Mouse (Mus musculus) liver, adult 2 months (tissue): ENCODE data around the gene Tmcc3. TPM values are rescaled to one million over a fixed set of nuclear protein-coding genes. Genes with fewer than 3 reads are reported as not detected.
A peak's percentile ranks its signal among the peaks of the same experiment; 100 is the strongest.

ENCODE experiments used
- DNase-seq: peaks from one replicate; pipeline ENCODE4 v3.0.0-alpha.2; 2011; ENCODE audit warnings: low read depth, low spot score; ENCODE audit errors: extremely low read depth
- H3K27ac ChIP-seq: fragments of 200-500 bp; replicated peaks from 2 replicates; pipeline ENCODE4 v1.5.1; 2012; ENCODE audit warnings: low read depth, mild to moderate bottlenecking, control low read depth, inconsistent platforms, low read length; ENCODE audit not compliant: insufficient read depth
- H3K27me3 ChIP-seq: fragments of 200-500 bp; 2 replicates; pipeline ENCODE4 v1.6.1; 2012; ENCODE audit warnings: mild to moderate bottlenecking, moderate library complexity, low read length, inconsistent platforms; ENCODE audit not compliant: control insufficient read depth, insufficient read depth
- H3K36me3 ChIP-seq: fragments of 200-500 bp; 2 replicates; pipeline ENCODE4 v1.6.1; 2012; ENCODE audit warnings: low read length, inconsistent platforms; ENCODE audit not compliant: control insufficient read depth, insufficient read depth
- H3K4me1 ChIP-seq: fragments of 200-500 bp; 2 replicates; pipeline ENCODE4 v1.6.1; 2011; ENCODE audit warnings: low read length; ENCODE audit not compliant: control insufficient read depth, insufficient read depth
- H3K4me3 ChIP-seq: fragments of 200-500 bp; 2 replicates; pipeline ENCODE4 v1.5.1; 2011; ENCODE audit warnings: low read depth, mild to moderate bottlenecking, control low read depth, low read length, moderate library complexity; ENCODE audit not compliant: insufficient read depth
- H3K79me2 ChIP-seq: fragments of 200-500 bp; 2 replicates; pipeline ENCODE4 v1.6.1; 2012; ENCODE audit warnings: inconsistent platforms, mild to moderate bottlenecking, low read length, moderate library complexity; ENCODE audit not compliant: control insufficient read depth, insufficient read depth
- H3K9ac ChIP-seq: fragments of 200-500 bp; 2 replicates; pipeline ENCODE4 v1.6.1; 2012; ENCODE audit warnings: low read depth, mild to moderate bottlenecking, control low read depth, inconsistent platforms, low read length
- CTCF ChIP-seq: fragments of 200-500 bp; IDR thresholded peaks from 2 replicates; pipeline ENCODE4 v1.5.1; 2011; ENCODE audit warnings: low read depth, low read length, control low read depth
- POLR2A ChIP-seq: fragments of 200-500 bp; IDR thresholded peaks from 2 replicates; pipeline ENCODE4 v1.6.1; 2011; ENCODE audit warnings: low read length, control low read depth; ENCODE audit not compliant: insufficient read depth; ENCODE audit errors: extremely low read depth
- WGBS: fragments of 180-500 bp; shearing (Covaris S2); methylation state at CpG from one replicate; pipeline ENCODE4 v1.1.7; 2018; 5-methylcytosine and 5-hydroxymethylcytosine counted together
- polyA plus RNA-seq: library from polyadenylated mRNA; depleted of rRNA; stranded (reverse); fragments of >200 nt; gene quantifications from 2 replicates; pipeline ENCODE4 v1.2.3, GENCODE M21; 2012
- total RNA-seq: library from RNA; depleted of rRNA; stranded (reverse); fragments of >200 nt; gene quantifications from 2 replicates; pipeline ENCODE4 v1.2.3, GENCODE M21; 2014

Tmcc3 gene
- total and polyA plus RNA-seq, 2 experiments = 3.2 to 7.9 TPM

DNA sequence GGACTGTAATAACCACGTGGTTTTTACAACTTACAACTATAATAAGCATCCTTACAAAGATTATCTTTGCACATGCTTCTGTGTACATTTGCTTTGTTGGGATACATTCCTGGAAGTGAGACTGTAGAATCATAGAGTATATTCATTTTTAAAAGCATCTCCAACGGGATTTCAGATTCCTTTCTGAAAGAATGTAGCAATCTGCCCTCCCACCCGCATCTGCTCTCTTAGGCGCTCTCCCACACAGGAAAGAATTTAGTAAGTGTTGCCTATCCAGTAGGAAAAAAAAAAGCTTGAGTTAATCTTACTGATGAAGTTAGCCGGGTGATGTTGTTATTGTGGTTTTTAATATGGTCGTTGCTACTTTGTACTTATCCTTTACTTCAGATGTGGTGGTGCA lies 97.9 kb downstream of the Tmcc3 start:
- TF ChIP-seq CTCF (no peak), POLR2A (no peak)
- Histone ChIP-seq H3K9ac (no peak overlapping the region), H3K36me3 (no peaks in the 10 kb centered on the region), H3K4me3 (no peak overlapping the region), H3K27me3 (no peaks in the 10 kb centered on the region), H3K27ac (no peak overlapping the region), H3K79me2 (no peaks in the 10 kb centered on the region), H3K4me1 (peaks cover 8% of the 10 kb centered on the region)
- WGBS = 86% methylated on average over 6 of the region's 6 CpGs
- no peak for DNase-seq

DNA sequence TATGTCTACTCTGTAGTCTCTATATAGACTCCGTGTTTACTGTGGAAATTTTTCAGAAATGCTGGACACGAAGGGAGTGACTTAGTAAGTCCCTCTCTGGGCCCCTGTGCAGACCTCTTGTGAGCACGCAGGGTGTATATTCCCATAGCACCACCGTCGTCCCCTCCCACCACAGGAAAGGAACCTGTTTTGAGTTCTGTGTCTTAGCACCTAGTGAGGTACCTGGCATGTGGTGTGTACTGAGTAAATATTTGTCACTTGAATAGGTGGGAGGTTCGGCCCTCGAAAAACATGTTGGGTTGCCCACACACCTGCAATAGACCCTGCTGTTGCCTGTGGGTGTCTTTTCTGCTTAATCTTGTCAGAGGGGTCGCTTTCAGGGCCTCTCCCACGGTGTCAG lies 99.8 kb downstream of the Tmcc3 start:
- Histone ChIP-seq H3K27ac (no peak overlapping the region), H3K36me3 (no peaks in the 10 kb centered on the region), H3K4me1 (no peaks in the 10 kb centered on the region), H3K79me2 (no peaks in the 10 kb centered on the region), H3K9ac (no peak overlapping the region), H3K27me3 (no peaks in the 10 kb centered on the region), H3K4me3 (no peak overlapping the region)
- TF ChIP-seq CTCF = no peak
- TF ChIP-seq POLR2A = no peak
- DNase-seq = no peak
- WGBS = 65% methylated on average over 9 of the region's 9 CpGs

DNA sequence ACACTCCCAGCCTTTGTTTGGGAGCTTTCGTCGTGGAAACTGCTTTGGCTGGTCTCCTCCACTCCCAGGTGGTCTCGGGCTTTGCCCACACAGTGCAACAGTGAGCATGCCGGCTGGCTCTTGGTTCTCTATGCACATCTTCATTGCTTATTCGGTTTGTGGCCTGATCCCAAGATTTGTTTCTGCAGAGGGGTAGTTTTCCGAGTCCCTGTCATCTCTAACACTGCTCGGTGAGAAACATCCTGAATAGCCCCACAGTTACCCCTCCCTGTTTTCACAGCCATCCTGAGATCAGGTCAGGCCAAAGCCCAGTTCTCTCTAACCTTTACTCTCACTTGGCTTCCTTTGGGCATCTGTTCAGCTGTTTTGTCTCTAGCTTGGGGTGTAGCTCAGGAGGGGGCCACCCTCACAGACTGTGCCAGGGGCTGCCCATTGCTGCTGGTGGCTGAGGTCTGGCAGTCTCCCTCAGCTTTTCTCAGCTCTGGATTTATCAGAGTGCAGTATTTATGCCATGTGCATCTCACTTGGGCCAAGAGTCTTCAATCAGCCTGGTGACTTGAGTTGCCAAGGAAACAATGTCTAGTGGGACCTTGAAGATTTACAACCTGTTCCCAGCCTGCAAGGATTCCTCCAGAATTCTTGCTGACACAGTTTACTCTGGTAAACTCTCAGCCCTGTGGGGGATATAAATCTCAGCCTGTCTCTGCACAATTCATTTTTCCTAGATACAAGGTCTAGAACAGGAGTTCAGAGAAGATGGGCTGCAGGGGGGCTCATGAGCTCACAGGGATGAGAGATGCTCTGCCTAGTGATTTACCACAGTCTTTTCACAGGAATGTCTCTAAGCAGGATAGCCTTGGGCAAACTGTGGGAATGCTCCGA lies 102.3 kb downstream of the Tmcc3 start:
- TF ChIP-seq POLR2A (no peak), CTCF (no peak)
- DNase-seq = no peak
- Histone ChIP-seq H3K27ac (no peak overlapping the region), H3K9ac (no peak overlapping the region), H3K4me3 (no peak overlapping the region), H3K4me1 (no peaks in the 10 kb centered on the region), H3K27me3 (no peaks in the 10 kb centered on the region), H3K79me2 (no peaks in the 10 kb centered on the region), H3K36me3 (no peaks in the 10 kb centered on the region)
- 64% methylated on average over 8 of the region's 8 CpGs for WGBS

DNA sequence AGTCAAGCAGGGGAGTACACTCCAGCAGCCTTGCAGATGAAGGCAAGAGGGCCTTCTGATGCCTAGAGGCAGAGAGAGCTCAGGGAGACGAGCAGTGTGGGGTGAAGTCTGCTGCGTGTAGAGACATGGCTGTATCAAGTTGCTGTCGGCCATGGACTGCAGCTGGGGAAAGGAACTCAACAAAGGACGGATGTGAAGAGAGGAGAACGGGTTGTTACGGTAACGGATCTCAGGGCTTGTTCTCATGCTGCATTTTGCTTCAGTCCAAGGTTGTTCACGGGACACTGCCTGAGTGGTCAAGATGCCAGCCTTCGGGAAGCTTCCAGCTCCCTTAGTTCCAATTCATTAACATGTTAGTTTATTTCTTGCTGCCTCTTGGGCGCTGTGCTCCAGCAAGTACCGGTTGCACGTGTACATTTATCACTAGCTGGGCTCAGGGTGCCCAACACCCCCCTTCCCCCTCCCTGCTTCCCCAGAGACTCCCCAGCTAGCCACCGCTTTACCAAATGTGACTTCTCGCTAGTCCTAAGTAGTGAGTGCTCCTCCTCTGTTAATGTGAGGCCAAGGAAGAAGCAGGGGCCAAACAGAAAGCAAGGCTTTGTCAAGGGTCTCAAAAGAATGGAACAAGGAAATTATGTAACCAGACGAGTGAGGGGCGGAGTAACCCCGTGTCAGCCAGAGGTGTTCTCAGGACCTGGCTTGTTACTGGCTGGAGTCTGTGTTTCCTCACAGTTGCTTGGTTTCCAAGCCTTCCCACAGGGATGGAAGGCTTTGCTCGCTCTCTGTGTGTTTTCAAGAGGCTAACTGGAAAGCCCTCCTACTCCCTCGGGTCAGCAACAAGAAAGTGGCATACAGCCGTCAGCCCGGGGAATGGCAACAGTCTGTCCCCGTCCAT lies 104.4 kb downstream of the Tmcc3 start:
- no peak for TF ChIP-seq POLR2A
- no peaks in the 10 kb centered on the region for H3K79me2 ChIP-seq
- H3K9ac ChIP-seq = no peak overlapping the region
- H3K4me1 ChIP-seq = no peaks in the 10 kb centered on the region
- 72% methylated on average over 22 of the region's 22 CpGs for WGBS
- DNase-seq = no peak
- H3K36me3 ChIP-seq = no peaks in the 10 kb centered on the region
- H3K27ac ChIP-seq = no peak overlapping the region
- H3K27me3 ChIP-seq = no peaks in the 10 kb centered on the region
- no peak overlapping the region for H3K4me3 ChIP-seq

DNA sequence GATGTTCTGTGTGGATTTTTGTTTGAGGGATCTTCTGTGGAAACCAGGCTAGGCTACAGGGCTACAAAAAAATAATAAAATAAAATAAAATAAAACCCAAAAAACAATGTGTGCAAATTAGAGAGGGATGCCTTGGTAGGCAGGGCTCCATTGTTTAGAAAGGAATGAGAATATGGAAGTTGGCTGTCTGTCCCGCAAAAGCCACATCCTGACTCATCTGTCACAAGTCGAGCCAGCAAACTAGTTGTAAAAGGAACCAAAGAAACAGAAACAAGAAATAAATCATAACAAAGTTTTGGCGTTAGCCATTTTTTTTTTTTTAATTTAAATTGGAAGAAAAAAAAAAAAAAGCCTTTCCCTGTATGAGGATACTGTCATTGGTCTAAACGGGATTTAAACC lies 105.9 kb downstream of the Tmcc3 start:
- H3K9ac ChIP-seq = no peak overlapping the region
- H3K27me3 ChIP-seq = no peaks in the 10 kb centered on the region
- no peaks in the 10 kb centered on the region for H3K36me3 ChIP-seq
- DNase-seq = peak; percentile 13
- 68% methylated on average over 4 of the region's 4 CpGs for WGBS
- no peak for TF ChIP-seq CTCF
- TF ChIP-seq POLR2A = no peak
- H3K79me2 ChIP-seq = no peaks in the 10 kb centered on the region
- H3K4me3 ChIP-seq = no peak overlapping the region
- H3K27ac ChIP-seq = no peak overlapping the region
- H3K4me1 ChIP-seq = no peaks in the 10 kb centered on the region
